Mouse (Mus musculus) cerebellum, adult 2 months (tissue): ENCODE measurements around the gene Atp1b2. TPM values are rescaled to one million over a fixed set of nuclear protein-coding genes. Genes with fewer than 3 reads are reported as not detected.

Source experiments
- DNase-seq, 2 experiments: peaks; one replicate each; pipeline ENCODE4 v3.0.0; 2021
- H3K27ac ChIP-seq: fragments of 200-500 bp; 2 replicates; pipeline ENCODE4 v1.5.1; 2012; ENCODE audit warnings: low read length, control low read depth, inconsistent platforms; ENCODE audit not compliant: insufficient read depth
- H3K27me3 ChIP-seq: fragments of 200-500 bp; 2 replicates; pipeline ENCODE4 v1.6.1; 2012; ENCODE audit warnings: inconsistent platforms, mild to moderate bottlenecking, low read length, moderate library complexity; ENCODE audit not compliant: control insufficient read depth, insufficient read depth
- H3K4me1 ChIP-seq: fragments of 200-500 bp; 2 replicates; pipeline ENCODE4 v1.6.1; 2011; ENCODE audit warnings: low read length; ENCODE audit not compliant: control insufficient read depth, insufficient read depth
- H3K4me3 ChIP-seq: fragments of 200-500 bp; replicated peaks from 2 replicates; pipeline ENCODE3; 2011; ENCODE audit warnings: mild to moderate bottlenecking, low read depth, low read length, control low read depth; ENCODE audit not compliant: insufficient read depth
- CTCF ChIP-seq: fragments of 200-500 bp; IDR thresholded peaks from 2 replicates; pipeline ENCODE4 v1.5.1; 2011; ENCODE audit warnings: low read depth, mild to moderate bottlenecking, control low read depth, low read length, moderate library complexity, borderline replicate concordance; ENCODE audit not compliant: insufficient read depth
- POLR2A ChIP-seq: fragments of 200-500 bp; IDR thresholded peaks from 2 replicates; pipeline ENCODE4 v1.6.1; 2011; ENCODE audit warnings: low read length, control low read depth, borderline replicate concordance; ENCODE audit not compliant: insufficient read depth
- WGBS: fragments of 180-500 bp; shearing (Covaris S2); methylation state at CpG from one replicate; pipeline ENCODE4 v1.1.7; 2018; 5-methylcytosine and 5-hydroxymethylcytosine counted together
- polyA plus RNA-seq: library from polyadenylated mRNA; depleted of rRNA; stranded (reverse); fragments of >200 nt; gene quantifications from 2 replicates; pipeline ENCODE4 v1.2.3, GENCODE M21; 2012; rRNA removed

Atp1b2 gene
- polyA plus RNA-seq, 1 experiment, result 890 TPM

DNA sequence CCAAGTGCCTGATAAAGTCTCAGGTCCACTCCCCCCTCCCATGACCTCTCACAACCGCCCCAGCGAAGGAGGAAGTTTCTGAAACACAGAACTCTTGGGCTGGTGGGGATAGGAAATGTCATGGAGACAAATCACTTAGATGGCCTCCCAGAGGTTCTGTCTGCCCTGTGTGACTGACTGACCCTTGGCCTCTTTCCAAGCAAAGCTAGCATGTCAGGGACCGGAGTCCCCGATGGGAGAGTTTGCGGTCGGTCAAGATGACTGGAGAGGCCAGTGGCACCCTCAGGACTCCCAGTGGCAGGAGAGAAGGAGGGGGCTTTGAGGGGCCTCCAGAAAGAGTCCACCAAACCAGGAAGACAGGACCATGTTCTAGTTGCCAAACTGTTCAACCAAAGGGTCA lies 47.0 kb downstream of the Atp1b2 start:
- no peak overlapping the region for H3K4me3 ChIP-seq
- no peaks in the 10 kb centered on the region; the same call in 1 of the 2 replicates for H3K27me3 ChIP-seq
- H3K27ac ChIP-seq, result no peak overlapping the region
- peaks cover 4% of the 10 kb centered on the region for H3K4me1 ChIP-seq
- WGBS, result 63% methylated on average over 6 of the region's 6 CpGs
- no peak for TF ChIP-seq CTCF
- no peak for TF ChIP-seq POLR2A
- no peak for DNase-seq

DNA sequence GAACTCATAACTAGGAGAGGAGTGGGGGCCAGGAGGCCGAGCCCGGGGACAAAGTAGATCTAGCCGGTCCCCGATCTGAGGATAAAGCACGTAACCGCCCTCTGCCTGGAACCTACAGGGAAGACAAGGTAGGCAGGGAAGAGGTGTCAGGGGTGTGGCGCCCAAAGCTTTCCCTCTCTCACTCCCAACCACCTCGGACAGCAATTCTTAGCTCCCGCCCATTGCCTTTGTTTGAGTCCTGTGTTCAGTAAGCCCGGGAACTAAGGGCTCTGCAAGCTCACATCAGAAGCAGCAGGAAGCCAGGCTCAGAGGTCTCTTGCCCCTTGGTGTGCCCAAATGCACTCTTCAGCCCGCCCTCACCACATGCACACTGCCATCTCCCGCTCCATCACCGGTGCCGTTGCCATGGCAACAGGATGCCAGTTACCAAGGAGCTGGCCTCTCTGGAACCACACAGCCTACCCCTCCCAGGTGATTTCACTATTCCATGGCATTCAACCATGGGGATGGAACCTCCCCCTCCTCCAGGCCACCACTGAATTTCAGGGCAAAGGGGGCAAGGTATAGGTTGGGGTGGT lies 48.3 kb downstream of the Atp1b2 start:
- DNase-seq, result peak in 1 of 2 experiments; percentile 38
- no peak overlapping the region for H3K4me3 ChIP-seq
- 23% methylated on average over 14 of the region's 14 CpGs for WGBS
- no peaks in the 10 kb centered on the region; the same call in 1 of the 2 replicates for H3K27me3 ChIP-seq
- TF ChIP-seq CTCF, result no peak
- no peak for TF ChIP-seq POLR2A
- no peak overlapping the region for H3K27ac ChIP-seq
- H3K4me1 ChIP-seq, result peaks cover 4% of the 10 kb centered on the region

DNA sequence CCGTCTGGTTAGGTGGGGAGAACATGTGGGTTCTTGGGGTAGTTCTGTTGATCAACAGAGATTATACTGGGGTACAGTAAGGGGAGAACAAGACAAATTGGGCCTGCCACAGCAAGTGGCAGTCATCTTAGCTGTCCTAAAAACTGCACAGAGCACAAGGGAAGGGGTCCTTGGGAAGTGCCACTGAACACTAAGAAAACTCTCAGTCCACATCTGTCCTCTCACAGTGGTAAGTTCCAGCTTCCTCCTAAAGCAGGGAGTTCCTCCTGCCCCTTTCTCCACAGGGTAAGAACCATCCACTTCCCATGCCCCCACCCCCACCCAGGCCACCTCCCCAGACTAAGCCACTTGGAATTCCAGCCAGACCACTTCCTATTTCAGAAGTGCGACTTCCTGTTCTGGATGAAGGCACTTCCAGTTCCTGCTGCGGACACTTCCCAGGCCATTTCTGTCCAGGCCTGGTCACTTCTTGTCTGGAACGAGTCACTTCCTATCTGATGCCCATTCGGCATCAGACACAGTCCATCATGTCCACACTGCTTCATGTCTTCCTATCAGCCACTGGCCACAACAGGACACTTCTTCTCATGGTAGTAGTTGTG lies 51.1 kb downstream of the Atp1b2 start:
- no peak for DNase-seq
- Histone ChIP-seq H3K27ac (no peak overlapping the region), H3K4me1 (no peaks in the 10 kb centered on the region; the same call in 1 of the 2 replicates), H3K27me3 (no peaks in the 10 kb centered on the region; the same call in 1 of the 2 replicates), H3K4me3 (no peak overlapping the region)
- WGBS, result 88% methylated on average over 5 of the region's 5 CpGs
- TF ChIP-seq POLR2A (no peak), CTCF (no peak)

DNA sequence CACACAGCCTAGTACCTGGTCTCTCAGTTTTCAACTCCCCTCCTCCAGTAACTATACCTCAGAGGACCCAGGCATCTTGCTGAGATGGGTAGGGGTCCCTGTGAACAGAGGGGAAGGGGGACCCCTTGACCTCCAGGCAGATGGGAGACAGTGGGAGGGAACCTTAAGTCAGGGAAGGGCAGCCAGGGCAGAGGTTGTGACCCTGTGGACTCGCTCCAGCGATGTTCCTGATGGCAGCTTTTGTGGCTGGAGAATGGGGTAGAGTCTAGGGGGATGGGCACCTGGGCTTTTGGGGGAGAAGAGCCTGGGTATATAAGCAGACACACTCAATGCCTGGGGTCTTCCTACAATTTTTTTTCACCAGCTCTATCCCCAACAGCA lies 52.4 kb downstream of the Atp1b2 start:
- H3K4me1 ChIP-seq, result no peaks in the 10 kb centered on the region; the same call in 1 of the 2 replicates
- no peak overlapping the region for H3K4me3 ChIP-seq
- H3K27ac ChIP-seq, result no peak overlapping the region
- no peak for DNase-seq
- TF ChIP-seq POLR2A, result no peak
- no peak for TF ChIP-seq CTCF
- H3K27me3 ChIP-seq, result no peaks in the 10 kb centered on the region; the same call in 1 of the 2 replicates
- 26% methylated on average over 2 of the region's 2 CpGs for WGBS

DNA sequence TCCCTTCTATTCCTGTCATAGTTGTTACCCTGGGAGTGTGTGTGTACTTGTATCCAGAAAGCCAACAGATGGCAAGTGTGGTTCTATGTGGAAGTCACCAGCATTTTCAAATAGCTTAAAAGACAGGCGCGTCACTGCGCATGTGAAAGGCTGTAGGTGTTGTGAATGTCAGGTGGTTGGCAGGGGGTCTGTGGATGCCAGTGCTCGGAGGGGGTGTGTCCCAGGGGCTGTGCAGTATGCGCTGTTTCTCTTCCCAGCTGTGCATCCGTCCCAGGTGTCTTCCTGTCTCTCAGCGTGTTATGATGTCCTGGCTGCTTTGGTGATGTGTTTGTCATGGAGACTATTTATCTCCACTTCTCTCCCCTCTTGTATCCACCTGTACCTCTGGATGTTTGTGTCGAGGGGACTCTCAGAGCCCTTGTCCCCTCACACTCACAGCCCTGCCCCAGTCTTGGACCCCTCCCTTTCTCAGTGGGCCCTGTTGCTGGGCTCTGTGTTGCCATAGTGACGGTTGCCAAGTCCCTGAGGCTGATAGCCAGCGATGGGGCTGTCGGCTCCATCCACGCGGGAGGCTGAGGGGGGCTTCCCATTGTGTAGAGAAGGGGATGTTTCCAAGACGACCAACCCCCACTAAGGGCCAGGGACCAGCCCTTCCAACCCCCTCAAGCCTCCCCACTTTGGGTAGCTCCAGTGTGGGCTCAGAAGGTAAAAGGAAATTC lies 53.0 kb downstream of the Atp1b2 start:
- Histone ChIP-seq H3K4me3 (no peak overlapping the region), H3K27me3 (no peaks in the 10 kb centered on the region; the same call in 1 of the 2 replicates), H3K4me1 (no peaks in the 10 kb centered on the region; the same call in 1 of the 2 replicates), H3K27ac (no peak overlapping the region)
- TF ChIP-seq POLR2A, result no peak
- TF ChIP-seq CTCF, result no peak
- 9% methylated on average over 14 of the region's 14 CpGs for WGBS
- DNase-seq, result no peak

DNA sequence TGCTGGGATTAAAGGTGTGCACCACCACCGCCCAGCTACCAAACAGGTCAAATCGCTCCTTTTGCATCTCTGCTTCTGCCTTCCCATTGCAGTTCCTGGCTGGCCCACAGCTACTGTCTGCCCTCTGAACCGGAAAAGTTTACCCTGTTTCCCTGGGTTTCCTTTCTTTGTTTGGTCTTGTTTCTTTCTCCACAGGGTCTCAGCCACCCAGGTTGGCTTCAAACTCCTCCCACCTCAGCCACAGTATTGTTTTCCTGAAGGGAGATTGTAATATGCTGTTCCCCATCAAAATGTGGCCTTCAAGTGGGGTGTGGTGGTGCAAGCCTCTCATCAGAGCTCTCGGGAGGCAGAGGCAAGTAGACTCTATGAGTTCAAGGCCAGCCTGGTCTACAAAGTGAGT lies 54.4 kb downstream of the Atp1b2 start:
- Histone ChIP-seq H3K4me3 (no peak overlapping the region), H3K27ac (no peak overlapping the region), H3K4me1 (no peaks in the 10 kb centered on the region; the same call in none of the 2 replicates), H3K27me3 (no peaks in the 10 kb centered on the region)
- WGBS, result 62% methylated on average over 4 of the region's 4 CpGs
- DNase-seq, result no peak
- TF ChIP-seq CTCF (no peak), POLR2A (no peak)

Other genes starting within 250 kb of the Atp1b2 start
- 111 and 115 TPM in 2 replicates for gene Chd3, start 236.5 kb downstream of the Atp1b2 start, polyA plus RNA-seq
- gene Naa38, start 210.5 kb downstream of the Atp1b2 start, polyA plus RNA-seq, result 193 and 200 TPM in 2 replicates
- gene Cyb5d1, start 210.3 kb downstream of the Atp1b2 start, polyA plus RNA-seq, result 40.2 and 41.9 TPM in 2 replicates
- 5.7 and 6.0 TPM in 2 replicates for gene Tmem88, start 207.7 kb downstream of the Atp1b2 start, polyA plus RNA-seq
- 14.0 and 16.5 TPM in 2 replicates for gene Kdm6b, start 192.3 kb downstream of the Atp1b2 start, polyA plus RNA-seq
- gene Dnah2, start 56.8 kb downstream of the Atp1b2 start, polyA plus RNA-seq, result 0.55 and 0.69 TPM in 2 replicates
- gene Efnb3, start 45.7 kb downstream of the Atp1b2 start, polyA plus RNA-seq, result 84.8 and 104 TPM in 2 replicates
- gene Wrap53, start 25.7 kb downstream of the Atp1b2 start, polyA plus RNA-seq, result 18.6 and 18.8 TPM in 2 replicates
- gene Trp53, start 25.6 kb downstream of the Atp1b2 start, polyA plus RNA-seq, result 34.7 and 35.6 TPM in 2 replicates
- 0.11 TPM in 2 replicates for gene Shbg, start 12.0 kb upstream of the Atp1b2 start, polyA plus RNA-seq
- gene Sat2, start 16.1 kb upstream of the Atp1b2 start, polyA plus RNA-seq, result 32.4 and 33.5 TPM in 2 replicates
- 176 and 183 TPM in 2 replicates for gene Fxr2, start 27.0 kb upstream of the Atp1b2 start, polyA plus RNA-seq
- gene Sox15, start 49.4 kb upstream of the Atp1b2 start, polyA plus RNA-seq, result not detected in 2 replicates
- gene Mpdu1, start 56.7 kb upstream of the Atp1b2 start, polyA plus RNA-seq, result 115 and 120 TPM in 2 replicates
- gene Cd68, start 60.2 kb upstream of the Atp1b2 start, polyA plus RNA-seq, result 3.7 and 4.5 TPM in 2 replicates
- 316 and 321 TPM in 2 replicates for gene Eif4a1, start 66.5 kb upstream of the Atp1b2 start, polyA plus RNA-seq
- gene Senp3, start 76.1 kb upstream of the Atp1b2 start, polyA plus RNA-seq, result 110 and 152 TPM in 2 replicates
- 4.8 and 4.9 TPM in 2 replicates for gene Tnfsf13, start 79.8 kb upstream of the Atp1b2 start, polyA plus RNA-seq
- 31.2 and 35.3 TPM in 2 replicates for gene Tnfsf12, start 89.9 kb upstream of the Atp1b2 start, polyA plus RNA-seq
- 3.3 and 4.2 TPM in 2 replicates for gene Tnfsfm13, start 90.2 kb upstream of the Atp1b2 start, polyA plus RNA-seq
- gene Polr2a, start 152.7 kb upstream of the Atp1b2 start, polyA plus RNA-seq, result 35.3 and 42.3 TPM in 2 replicates
- gene Slc35g3, start 156.0 kb upstream of the Atp1b2 start, polyA plus RNA-seq, result not detected in 2 replicates
- gene Zbtb4, start 160.0 kb upstream of the Atp1b2 start, polyA plus RNA-seq, result 69.8 and 71.1 TPM in 2 replicates
- gene Chrnb1, start 190.0 kb upstream of the Atp1b2 start, polyA plus RNA-seq, result 1.6 and 2.9 TPM in 2 replicates
- gene Fgf11, start 195.9 kb upstream of the Atp1b2 start, polyA plus RNA-seq, result 47.0 and 49.4 TPM in 2 replicates
- gene Tmem102, start 199.7 kb upstream of the Atp1b2 start, polyA plus RNA-seq, result 0.28 and 0.36 TPM in 2 replicates
- gene Gm39566, start 209.4 kb upstream of the Atp1b2 start, polyA plus RNA-seq, result not detected in 2 replicates
- not detected in 2 replicates for gene Spem2, start 212.5 kb upstream of the Atp1b2 start, polyA plus RNA-seq
- 1.4 TPM in 2 replicates for gene Spem1, start 216.2 kb upstream of the Atp1b2 start, polyA plus RNA-seq
- gene Nlgn2, start 231.8 kb upstream of the Atp1b2 start, polyA plus RNA-seq, result 116 and 122 TPM in 2 replicates
- gene Tmem256, start 232.6 kb upstream of the Atp1b2 start, polyA plus RNA-seq, result 200 and 210 TPM in 2 replicates
- 34.2 and 36.9 TPM in 2 replicates for gene Plscr3, start 240.4 kb upstream of the Atp1b2 start, polyA plus RNA-seq